Mouse (Mus musculus) spleen, embryonic (tissue): ENCODE data around the gene Htra1.

Experiments used
- CTCF ChIA-PET: fragments of 350-600 bp; sonication (Branson Sonifier 250); formaldehyde crosslinking; loops from one replicate; lab custom pipeline; 2022; lab: Charles Lee

Gene Htra1

DNA sequence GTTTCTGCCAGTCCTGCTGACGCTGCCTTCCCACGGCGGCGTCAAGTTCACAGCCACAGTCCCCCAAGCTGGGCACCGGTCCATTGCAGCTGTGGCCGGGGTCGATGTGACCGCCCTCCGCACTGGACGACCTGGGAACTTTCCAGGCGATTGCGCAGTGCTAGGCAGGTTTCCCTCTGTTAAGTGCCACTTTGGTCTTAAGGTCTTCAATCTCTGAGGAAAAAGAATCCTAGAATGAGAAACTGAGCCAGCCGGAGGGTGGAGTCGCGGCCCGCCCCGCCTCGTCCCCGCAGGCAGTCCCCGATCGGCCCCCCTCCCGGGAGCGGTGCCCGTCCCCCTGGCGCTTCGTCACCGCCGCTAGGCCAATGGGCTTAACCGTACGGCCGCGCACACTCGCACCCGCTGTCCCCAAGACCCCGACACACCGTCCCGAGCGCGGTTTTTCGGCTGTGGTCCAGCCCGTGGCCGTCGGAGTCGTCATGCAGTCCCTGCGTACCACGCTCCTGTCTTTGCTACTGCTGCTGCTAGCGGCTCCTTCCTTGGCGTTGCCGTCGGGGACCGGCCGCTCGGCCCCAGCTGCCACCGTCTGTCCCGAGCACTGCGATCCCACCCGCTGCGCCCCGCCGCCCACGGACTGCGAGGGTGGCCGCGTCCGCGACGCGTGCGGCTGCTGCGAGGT, at the start of gene Htra1:
TSS of gene Htra1 (plus strand) at position 319 of the 679 bp plus-strand sequence.
- CTCF ChIA-PET: no interaction called here

DNA sequence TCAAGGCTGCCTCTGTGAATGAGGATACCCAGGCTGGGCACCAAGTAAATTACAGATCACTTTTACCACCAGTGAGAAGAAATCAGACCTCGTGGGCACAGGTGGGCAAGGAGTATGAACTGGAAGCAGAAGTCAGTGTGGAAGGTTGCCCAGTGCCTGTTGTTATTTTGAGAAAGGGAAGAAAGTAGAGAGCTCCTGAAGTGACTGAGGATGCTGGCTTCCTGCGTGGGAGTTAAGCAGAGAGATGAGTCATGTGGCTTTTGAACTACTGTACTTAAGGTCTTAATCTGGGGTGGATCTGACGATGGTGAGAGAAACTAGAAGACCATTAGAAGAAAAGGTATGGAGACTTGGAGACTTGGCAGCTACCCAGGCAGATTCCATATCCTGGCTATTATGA, 49.7 kb upstream of the Htra1 start:
- CTCF ChIA-PET: no interaction called here

DNA sequence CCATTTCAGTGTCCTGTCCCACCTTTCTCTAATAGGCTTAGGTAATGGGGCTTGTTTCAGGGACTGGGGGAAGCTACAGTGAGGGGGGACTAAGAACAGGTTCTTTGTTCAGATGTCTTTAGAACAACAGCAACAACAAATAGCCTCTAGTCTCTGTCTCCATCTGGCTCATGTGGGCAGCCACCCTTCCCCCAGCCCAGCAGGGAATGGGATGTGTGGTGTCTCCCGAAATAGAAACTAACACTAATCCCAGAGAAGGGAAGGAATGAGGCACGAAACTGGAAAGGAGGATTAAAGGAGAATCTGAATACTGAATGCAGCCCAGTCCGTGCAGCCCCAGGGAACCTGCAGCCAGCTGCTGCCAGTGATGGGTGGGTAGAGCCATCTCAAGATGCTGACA, 48.0 kb upstream of the Htra1 start:
- CTCF ChIA-PET: no interaction called here

DNA sequence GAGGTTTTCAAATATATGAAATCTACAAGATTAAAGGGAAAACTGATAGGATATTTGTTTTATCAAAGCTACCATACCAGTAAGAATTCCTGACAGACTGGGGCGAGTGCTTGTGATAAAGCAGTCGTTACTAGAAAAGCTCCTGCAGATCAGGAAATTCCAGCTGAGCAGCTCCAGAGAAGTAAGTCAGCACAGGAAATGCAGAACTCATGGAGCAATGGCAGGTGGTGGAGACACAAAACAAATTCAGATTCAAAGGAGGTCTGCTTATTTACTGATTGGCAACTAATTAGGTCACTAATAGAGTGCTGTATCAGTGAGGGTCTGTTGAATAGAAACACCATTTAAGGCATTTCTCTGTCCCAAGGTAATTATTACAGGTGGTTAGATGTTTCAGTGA, 45.0 kb upstream of the Htra1 start:
- CTCF ChIA-PET: no interaction called here

DNA sequence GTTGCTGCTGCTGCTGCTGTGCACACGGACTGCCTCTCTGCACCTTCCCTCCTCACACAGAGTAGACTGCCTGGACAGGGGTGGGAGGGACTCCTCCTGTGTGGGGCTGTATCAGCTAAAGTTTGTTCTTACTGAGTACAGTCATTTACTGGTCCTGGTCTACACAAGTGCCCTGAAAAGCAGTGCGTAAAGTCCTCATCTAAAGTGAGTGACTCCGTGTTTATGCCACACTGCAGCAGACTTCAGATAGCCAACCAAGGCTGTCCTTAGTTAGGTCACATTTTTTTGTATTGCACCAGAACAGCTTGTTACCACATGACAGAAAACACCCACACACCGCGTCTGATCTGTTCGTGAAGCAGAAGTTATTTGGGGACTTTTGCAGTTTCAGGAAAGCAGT, 42.9 kb upstream of the Htra1 start:
- CTCF ChIA-PET: interaction anchor here (0.5 kb wide), 1 partner anchor 43 kb away, joined by 6 read pairs; no protein-coding TSS in a partner anchor

DNA sequence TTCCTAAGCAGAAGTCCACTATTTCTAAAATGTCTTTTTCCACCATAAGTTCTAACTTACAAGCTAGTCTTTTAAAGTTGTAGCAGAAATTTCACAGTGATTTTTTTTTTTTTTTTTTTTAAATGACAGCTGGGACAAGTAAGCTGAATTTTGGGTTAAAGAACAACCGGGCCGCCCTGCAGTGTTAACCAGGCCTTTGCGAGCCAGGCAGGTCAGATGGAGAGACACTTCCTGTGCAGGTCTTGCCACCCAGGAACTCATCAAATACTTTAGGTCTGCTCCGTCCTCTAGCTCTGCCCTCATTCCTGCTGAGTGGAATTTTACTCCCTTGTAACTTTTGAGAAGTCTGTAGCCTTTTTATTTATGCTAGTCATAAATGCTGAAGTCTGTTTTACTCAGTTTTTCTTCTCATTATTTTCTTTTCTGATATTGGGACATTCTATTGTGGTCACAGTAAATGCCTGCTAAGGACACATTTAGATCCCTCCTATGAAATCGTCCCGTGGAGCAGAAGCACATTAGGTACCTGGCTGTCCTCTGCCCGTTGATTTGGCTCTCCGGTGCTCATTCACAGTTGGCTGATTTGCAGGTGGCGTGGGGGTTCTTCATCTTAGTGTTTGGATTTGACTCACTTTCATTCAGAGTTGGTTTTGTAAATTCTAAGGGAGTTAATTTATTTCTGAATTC, 40.8 kb upstream of the Htra1 start:
- CTCF ChIA-PET: no interaction called here

DNA sequence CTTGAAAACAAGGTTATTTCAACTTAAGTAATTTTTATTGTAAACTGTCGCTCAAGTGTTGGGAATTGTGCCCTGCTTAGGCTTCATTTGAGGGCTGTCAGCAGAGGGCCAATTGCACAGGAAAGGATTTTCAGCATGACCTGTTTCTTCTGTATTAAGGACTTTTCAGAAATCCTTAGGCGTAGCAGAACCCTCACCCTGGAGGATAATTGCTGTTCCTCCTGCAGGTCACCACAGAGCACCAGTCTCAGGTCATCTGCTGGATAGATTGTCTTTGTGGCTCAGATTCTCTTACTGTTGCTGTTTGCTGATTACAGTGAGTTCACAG, 40.3 kb upstream of the Htra1 start:
- CTCF ChIA-PET: no interaction called here

DNA sequence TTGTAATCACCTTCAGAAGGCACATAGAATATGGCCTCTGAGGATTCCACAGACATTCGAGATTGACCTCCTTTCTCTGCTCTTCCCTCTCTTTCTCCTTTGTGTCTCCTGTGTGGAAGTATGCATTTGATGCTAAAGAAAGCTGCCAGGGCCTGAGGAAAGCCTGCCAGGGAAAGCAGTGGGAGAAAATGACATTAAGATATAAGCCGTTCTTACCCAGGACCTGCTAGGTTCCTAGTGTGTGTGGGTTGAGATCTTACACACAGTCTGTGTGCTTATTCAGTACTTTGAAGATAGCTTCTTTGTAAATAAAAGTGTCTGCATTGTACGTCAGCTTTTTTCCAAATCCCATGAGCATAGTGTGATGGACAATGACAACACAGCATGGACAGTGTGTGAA, 39.8 kb upstream of the Htra1 start:
- CTCF ChIA-PET: no interaction called here

DNA sequence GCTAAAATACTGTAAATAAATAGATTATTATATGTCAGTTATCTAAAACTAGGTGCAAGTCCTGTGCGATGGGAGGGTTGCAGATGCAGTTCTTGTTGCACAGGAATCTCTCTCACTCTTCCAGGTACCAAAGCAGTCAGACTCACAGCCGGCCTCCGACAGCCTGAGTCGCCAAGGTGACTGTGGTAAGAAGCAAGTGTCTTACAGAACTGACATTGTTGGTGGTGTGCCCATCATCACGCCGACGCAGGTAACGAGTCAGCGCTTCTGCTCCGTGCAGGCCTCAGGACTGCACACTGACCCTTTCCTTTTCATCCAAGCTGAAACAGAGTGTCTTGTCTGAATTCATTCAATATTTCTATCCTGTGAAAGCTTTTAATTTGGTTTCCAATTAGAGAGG, 38.7 kb upstream of the Htra1 start:
- CTCF ChIA-PET: no interaction called here

DNA sequence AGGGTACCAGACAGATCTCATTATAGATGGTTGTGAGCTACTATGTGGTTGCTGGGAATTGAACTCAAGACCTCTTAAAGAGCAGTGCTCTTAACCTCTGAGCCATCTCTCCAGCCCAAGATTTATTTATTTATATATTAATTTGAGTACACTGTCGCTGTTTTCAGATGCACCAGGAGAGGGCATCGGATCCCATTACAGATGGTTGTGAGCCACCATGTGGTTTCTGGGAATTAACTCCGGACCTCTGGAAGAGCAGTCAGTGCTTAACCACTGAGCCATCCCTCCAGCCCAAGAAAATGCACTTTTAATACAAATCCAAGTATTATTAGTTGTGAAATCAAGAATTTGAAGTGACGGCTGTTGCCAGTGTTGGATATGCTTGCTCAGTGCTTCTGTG, 37.5 kb upstream of the Htra1 start:
- CTCF ChIA-PET: interaction anchor here (0.6 to 0.7 kb wide), 2 partner anchors 12 to 447 kb away, joined by 4 to 6 read pairs; no protein-coding TSS in a partner anchor

DNA sequence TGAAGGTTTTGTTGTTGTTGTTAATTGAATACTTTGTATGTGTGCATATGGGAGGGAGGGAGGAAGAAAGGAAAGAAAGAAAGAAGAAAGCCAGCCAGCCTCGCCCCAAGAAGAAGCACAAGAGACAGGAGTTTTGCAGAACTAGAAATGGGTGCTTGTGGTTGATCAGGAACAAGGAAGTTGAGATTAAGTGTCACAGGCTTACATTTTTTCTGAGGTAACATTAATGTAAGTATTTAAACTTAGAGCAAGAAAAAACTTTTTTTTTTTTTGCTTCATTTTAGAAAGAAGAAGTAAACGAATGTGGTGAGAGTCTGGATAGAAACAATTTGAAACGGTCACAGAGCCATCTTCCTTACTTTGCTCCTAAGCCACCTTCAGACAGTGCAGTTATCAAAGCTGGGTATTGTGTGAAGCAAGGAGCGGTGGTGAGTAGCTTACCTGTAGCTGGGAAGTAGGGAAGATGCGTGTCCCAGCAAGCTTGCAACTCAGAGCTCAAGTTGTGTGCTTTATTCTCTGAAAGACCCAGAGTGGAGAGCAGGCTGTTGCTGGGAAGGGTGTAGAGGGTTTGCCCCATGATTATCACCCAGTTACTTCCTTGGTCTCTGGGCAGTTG, 35.6 kb upstream of the Htra1 start:
- CTCF ChIA-PET: no interaction called here

DNA sequence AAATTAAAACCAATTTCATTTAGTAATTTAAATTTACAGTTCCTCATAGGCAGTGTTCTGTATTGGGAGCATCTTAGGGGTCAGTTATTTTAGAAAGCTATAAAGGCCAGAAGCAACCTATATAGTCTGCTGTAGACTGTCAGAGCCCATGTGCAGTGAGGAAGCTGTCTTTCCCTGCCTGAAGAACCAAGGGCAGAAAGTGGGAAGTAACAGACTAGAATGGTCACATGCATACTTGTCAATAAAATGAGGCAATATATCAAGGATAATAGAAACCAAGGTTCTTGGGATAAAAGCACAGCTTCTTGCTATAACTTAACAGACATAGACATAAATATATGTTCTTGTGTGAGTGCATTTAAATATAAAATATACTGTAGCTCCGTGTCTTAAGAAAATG, 33.0 kb upstream of the Htra1 start:
- CTCF ChIA-PET: no interaction called here

DNA sequence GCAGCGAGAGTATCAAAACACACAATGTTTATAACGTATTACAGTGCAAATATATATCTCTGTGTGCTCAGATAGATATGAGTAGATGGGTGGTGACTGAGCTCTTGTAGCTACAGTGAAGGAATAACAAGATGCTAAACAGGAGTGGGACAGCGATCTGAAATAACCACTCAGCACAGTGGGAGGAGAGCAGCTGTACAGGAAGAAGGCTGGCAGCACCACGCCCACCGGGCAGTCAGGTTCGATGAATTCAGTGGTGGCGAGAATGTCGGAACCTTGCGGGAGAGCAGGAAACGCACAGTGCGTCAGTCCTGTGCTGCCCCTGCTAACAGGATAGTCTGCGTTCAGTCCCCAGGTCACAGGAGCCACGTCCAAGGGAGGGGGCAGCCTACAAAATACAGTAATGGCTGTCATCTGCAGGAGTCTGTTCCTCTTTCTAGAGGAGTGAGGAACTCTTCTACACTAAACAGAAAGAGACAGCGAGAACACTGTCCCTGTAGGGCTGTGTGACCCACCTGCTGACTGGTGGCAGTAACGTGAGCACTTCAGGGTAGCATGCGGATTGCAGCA, 32.3 kb upstream of the Htra1 start:
- CTCF ChIA-PET: no interaction called here

DNA sequence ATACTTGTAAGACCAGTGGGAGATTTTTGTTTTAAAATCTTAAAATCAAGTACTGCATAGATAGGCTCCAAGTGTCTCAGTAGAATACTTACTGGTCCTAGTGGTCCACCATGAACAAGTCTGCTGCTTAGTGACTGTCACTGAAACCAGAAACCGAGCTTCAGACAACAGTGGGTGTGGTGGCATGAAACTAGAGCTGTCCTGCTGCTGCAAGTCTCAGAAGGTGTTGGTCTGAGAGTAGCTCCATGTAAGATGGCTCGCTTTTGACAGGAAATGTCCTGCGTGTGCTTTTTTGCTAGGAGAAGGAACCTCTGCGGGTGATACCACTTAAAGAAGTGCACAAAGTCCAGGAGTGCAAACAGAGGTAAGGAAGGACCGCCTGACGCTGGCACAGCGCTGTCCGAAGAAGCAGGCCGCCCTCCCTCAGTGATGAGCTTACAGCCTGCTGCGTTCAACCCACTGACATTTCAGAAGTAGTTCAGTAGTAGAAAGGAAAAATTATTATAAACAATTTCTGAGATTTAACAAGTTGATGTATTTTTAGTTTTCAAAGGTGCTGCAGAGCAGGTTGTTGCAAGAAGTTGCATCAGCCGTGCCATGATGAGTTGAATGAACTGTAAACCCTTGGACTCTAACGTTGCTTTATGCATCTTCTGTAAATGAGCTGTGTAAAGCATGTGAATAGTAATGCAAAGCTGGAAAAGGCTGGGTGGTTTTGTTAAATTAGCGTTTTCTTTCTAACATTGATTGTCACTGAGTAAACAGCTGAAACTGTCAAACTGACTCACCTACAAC, 31.1 kb upstream of the Htra1 start:
- CTCF ChIA-PET: interaction anchor here (0.6 kb wide), 1 partner anchor 87 kb away, joined by 5 read pairs; no protein-coding TSS in a partner anchor

DNA sequence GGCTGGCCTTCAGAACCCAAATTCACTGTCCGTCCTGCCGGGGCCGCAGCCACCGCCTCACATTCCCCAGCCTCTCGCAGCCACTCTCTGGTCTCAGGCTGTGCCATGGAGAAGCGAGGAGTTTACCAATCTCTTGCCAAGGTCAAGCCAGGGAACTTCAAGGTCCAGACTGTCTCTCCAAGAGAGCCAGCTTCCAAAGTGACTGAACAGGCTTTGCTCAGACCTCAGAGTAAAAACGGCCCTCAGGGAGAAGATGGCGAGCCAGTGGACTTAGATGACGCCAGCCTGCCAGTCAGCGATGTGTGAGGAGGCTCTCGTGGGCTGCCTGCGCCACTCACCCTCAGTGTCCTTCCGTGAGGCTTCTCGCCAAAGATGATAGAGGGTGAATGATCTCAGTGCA, 25.1 kb upstream of the Htra1 start:
- CTCF ChIA-PET: no interaction called here

DNA sequence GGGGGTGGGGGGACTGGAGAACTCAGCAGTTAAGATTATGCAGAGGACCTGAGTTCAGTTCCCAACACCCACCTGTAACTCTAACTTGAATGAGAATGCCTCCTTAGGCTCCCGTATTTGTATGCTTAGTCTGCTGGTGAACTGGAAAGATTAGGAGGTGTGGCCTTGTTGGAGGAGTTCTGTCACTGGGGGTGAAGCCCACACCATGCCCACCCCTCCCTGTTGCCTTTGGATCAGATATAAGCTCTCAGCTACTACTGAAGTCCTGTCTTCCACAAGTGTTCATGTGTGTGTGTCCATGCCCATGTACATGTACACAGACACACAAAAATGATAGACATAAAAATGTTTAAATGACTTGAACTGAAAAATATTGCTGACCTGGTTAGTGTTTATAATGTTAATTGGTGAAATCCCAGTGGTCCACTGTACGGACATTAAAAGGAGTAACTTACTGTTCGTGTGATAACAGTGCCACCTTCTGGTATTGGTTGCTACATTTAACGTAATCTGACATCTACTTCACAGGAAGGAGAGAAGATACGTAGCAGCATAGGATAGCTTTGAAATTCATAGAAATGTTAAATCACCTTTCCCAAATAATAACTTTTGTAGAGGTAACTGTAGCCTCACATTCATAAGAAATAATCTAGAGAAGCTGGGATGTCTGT, 21.1 kb upstream of the Htra1 start:
- CTCF ChIA-PET: interaction anchor here (1.0 kb wide), 1 partner anchor 144 kb away, joined by 3 read pairs; no protein-coding TSS in a partner anchor

DNA sequence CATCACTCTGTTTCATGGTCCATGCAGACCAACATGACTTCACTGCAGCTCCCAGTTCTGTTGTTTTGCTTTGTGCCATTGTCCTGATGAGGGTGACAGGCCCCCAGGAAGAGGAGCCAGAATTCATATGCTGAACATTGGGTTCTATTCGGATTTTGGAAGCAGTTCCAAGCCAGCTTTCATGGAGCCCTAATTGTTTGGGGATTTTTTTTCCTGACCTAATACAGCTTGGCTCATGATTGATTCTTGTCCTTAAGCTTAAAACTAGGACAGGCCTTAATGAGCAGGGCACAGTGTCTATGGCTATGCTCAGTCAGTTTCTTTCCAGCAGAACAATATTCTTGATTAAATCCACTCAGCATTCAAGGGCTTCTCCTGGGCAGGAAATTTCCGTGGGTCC, 17.7 kb upstream of the Htra1 start:
- CTCF ChIA-PET: no interaction called here

DNA sequence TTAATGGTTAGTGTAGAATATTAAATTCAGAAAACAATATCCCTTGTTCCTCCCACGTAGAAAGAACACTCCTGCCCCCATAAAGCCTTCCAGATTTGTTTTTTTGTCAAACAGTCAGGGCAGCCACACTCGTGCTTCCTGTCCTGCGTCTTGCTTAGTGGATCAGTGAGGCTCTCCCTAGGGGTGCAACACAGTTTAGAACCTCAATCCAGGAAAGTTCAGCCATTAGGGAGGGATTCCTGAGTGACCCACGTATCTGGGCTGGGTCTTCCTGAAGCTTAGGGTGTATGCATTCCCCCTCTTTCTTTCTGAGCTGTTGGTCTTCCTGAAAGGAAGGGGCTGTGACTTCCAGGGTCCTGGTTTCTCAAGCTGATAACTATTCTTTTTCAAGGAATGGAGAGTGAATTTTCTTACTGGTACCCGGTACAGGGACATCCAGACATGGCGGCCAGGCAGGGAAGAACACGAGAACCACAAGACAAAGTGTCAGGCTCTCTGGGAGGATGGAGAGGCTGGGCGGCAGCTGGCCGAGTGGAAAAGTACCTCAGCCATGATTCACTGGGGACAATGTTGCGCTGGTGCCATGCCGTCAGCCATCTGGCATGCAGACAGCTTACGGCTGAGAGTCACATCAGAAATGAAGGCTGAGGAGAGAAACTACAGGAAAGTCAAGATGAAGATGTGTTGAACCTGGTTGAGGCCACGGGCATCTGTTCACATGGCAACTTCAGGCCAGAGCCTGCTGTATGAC, 12.8 kb upstream of the Htra1 start:
- CTCF ChIA-PET: no interaction called here

DNA sequence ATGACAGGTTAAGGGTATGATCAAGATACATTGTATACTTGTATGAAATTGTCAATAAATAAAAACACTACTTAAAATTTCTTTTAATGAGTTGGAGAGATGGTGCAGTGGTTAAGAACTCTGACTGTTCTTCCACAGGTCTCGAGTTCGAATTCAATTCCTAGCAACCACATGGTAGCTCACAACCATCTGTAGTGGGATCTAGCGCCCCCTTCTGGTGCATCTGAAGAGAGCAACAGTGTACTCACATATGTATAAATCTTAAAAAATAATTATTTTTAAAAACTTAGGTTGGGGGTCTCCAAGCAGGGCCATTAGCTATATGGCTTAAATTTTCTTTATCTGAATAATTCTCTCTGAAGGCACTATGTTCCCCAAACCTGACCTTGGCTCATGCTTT, 5.5 kb upstream of the Htra1 start:
- CTCF ChIA-PET: interaction anchor here (1.0 kb wide), 1 partner anchor 168 kb away, joined by 3 read pairs; no protein-coding TSS in a partner anchor

DNA sequence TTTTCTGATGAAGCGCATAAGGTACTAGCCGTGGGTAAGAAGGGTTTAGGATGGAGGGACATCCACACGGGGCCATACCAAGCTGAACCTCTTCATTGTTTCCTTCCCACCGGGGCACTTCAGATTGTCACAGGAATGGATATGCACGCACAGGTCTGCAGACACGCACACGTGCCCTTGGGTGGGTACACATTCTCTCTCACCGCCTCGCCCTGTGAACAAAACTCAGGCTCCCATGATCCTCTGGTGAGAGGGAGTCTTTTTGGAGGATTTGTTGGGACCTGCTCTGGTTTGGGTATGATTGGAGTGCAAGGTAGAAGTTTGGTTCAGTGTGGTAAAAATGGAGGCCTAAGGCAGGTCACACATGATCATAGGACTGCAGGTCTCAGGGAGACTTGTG, 3.0 kb upstream of the Htra1 start:
- CTCF ChIA-PET: no interaction called here
